Mouse (Mus musculus) small intestine, adult 2 months (tissue): ENCODE results near the gene Alk. TPM values are rescaled to one million over a fixed set of nuclear protein-coding genes. Genes with fewer than 3 reads are reported as not detected.
"Not testable (repeated sequence)": the region's sequence is repeated elsewhere in the genome, so short reads cannot be mapped to it uniquely, and the experiment has no call there.

Source experiments
- H3K27ac ChIP-seq: fragments of 200-500 bp; 2 replicates; pipeline ENCODE4 v1.5.1; 2012; ENCODE audit warnings: low read depth, low read length, control low read depth, inconsistent platforms; ENCODE audit not compliant: insufficient read depth
- H3K27me3 ChIP-seq: fragments of 200-500 bp; 2 replicates; pipeline ENCODE4 v1.6.1; 2012; ENCODE audit warnings: mild to moderate bottlenecking, moderate library complexity, low read length, inconsistent platforms; ENCODE audit not compliant: control insufficient read depth, insufficient read depth
- H3K36me3 ChIP-seq: fragments of 200-500 bp; 2 replicates; pipeline ENCODE4 v1.6.1; 2012; ENCODE audit warnings: mild to moderate bottlenecking, low read length, control low read depth, inconsistent platforms; ENCODE audit not compliant: control insufficient read depth, insufficient read depth
- H3K4me1 ChIP-seq: fragments of 200-500 bp; 2 replicates; pipeline ENCODE4 v1.6.1; 2012; ENCODE audit warnings: low read length, inconsistent platforms, mixed read lengths; ENCODE audit not compliant: control insufficient read depth, insufficient read depth, insufficient read length
- H3K4me3 ChIP-seq: fragments of 200-500 bp; 2 replicates; pipeline ENCODE4 v1.5.1; 2012; ENCODE audit warnings: low read depth, mild to moderate bottlenecking, control low read depth, inconsistent platforms, low read length, moderate library complexity
- CTCF ChIP-seq: fragments of 200-500 bp; IDR thresholded peaks from 2 replicates; pipeline ENCODE4 v1.5.1; 2012; ENCODE audit warnings: low read depth, mild to moderate bottlenecking, control low read depth, inconsistent platforms, low read length, moderate library complexity, mixed read lengths; ENCODE audit not compliant: insufficient replicate concordance, insufficient read length; ENCODE audit errors: extremely low read depth
- POLR2A ChIP-seq: fragments of 200-500 bp; IDR thresholded peaks from 2 replicates; pipeline ENCODE4 v1.6.1; 2012; ENCODE audit warnings: low read depth, mild to moderate bottlenecking, control low read depth, inconsistent platforms, low read length, moderate library complexity
- WGBS: fragments of 180-500 bp; shearing (Covaris S2); methylation state at CpG from one replicate; pipeline ENCODE4 v1.1.7; 2018; 5-methylcytosine and 5-hydroxymethylcytosine counted together
- polyA plus RNA-seq: library from polyadenylated mRNA; depleted of rRNA; stranded (reverse); fragments of >200 nt; gene quantifications from 2 replicates; pipeline ENCODE4 v1.2.3, GENCODE M21; 2012

Alk gene
- polyA plus RNA-seq, 1 experiment: 0.09 TPM

- H3K27me3 ChIP-seq: no peaks in the 10 kb centered on the region
- TF ChIP-seq CTCF (no peak), POLR2A (no peak)
- WGBS: 58% methylated on average over 6 of the region's 6 CpGs
Observed at GRCm38 (mm10) chr17:72510746-72511145, 93.7 kb downstream of the Alk start.

GRCm38 (mm10) chr17:72508678-72509394 lies 95.6 kb downstream of the Alk start:
- no peak overlapping the region for H3K4me3 ChIP-seq
- WGBS: 77% methylated on average over 7 of the region's 7 CpGs
- H3K4me1 ChIP-seq: no peaks in the 10 kb centered on the region
- no peaks in the 10 kb centered on the region for H3K27me3 ChIP-seq
- no peak overlapping the region for H3K27ac ChIP-seq
- H3K36me3 ChIP-seq: no peaks in the 10 kb centered on the region
- TF ChIP-seq CTCF: no peak
- TF ChIP-seq POLR2A: no peak

More at GRCm38 (mm10) chr17:72510746-72511145, 93.7 kb downstream of the Alk start:
- Histone ChIP-seq H3K4me3 (no peak overlapping the region), H3K36me3 (no peaks in the 10 kb centered on the region), H3K4me1 (no peaks in the 10 kb centered on the region), H3K27ac (no peak overlapping the region)

DNA sequence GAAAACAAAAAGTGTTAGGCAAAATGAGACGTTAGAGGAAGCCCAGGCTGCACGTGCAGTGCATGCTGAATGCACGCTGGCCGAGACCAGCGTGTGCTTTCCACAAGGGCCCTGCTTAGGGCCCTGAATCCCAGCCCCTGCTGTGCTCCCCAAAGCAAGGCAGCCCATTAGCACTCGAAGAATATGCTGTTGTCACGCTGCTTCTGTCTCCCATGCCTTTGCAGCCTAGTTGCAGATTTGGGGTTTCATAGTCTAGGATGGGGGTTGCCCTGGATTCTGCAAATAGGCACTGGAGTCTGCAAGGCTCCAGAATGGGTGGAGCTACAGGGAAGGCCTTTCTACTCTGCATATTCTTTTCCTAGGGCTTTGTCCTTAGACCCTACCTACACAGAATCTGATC lies 99.2 kb downstream of the Alk start:
- H3K36me3 ChIP-seq: no peaks in the 10 kb centered on the region
- WGBS: 69% methylated on average over 7 of the region's 7 CpGs
- H3K4me1 ChIP-seq: no peaks in the 10 kb centered on the region
- H3K4me3 ChIP-seq: no peak overlapping the region
- no peaks in the 10 kb centered on the region for H3K27me3 ChIP-seq
- TF ChIP-seq CTCF (no peak), POLR2A (no peak)
- H3K27ac ChIP-seq: no peak overlapping the region

- Histone ChIP-seq H3K4me3 (no peak overlapping the region), H3K27ac (no peak overlapping the region), H3K4me1 (no peaks in the 10 kb centered on the region), H3K27me3 (no peaks in the 10 kb centered on the region), H3K36me3 (no peaks in the 10 kb centered on the region)
- WGBS: 82% methylated on average over 6 of the region's 6 CpGs
- TF ChIP-seq POLR2A (no peak), CTCF (no peak)
Observed at GRCm38 (mm10) chr17:72504581-72504980, 99.8 kb downstream of the Alk start.

- no peak overlapping the region for H3K27ac ChIP-seq
- H3K27me3 ChIP-seq: no peaks in the 10 kb centered on the region
- no peaks in the 10 kb centered on the region for H3K36me3 ChIP-seq
- H3K4me1 ChIP-seq: no peaks in the 10 kb centered on the region
- no peak for TF ChIP-seq POLR2A
- TF ChIP-seq CTCF: no peak
- WGBS: 70% methylated on average over 5 of the region's 5 CpGs
- H3K4me3 ChIP-seq: no peak overlapping the region
Observed at GRCm38 (mm10) chr17:72495395-72495794, 109.0 kb downstream of the Alk start.

- H3K27ac ChIP-seq: no peak overlapping the region
- no peak for TF ChIP-seq CTCF
- no peak for TF ChIP-seq POLR2A
- H3K27me3 ChIP-seq: no peaks in the 10 kb centered on the region
- no peak overlapping the region for H3K4me3 ChIP-seq
- WGBS: 72% methylated on average over 4 of the region's 4 CpGs
- no peaks in the 10 kb centered on the region for H3K36me3 ChIP-seq
- H3K4me1 ChIP-seq: no peaks in the 10 kb centered on the region
Observed at GRCm38 (mm10) chr17:72485623-72486022, 118.8 kb downstream of the Alk start.

DNA sequence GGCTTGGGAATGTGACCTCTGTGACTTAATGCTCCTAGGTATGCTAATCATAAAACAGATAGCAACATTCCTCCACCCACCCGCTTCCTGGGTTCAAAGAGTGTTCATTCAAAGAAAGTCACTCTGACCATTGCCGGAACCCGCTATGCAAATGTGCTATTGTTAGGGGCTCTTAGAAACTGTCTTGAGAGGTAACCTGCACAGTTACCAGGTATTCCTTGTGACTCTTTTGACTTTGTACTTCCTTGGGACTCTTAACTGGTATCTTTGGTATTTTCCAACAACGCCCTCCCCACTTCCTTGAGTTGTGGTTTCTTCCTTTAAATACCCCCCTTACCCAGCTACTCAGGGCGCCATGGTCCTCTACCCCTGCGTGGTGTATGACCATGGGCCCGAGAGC lies 125.2 kb downstream of the Alk start:
- H3K36me3 ChIP-seq, H3K4me1 ChIP-seq, H3K27me3 ChIP-seq, H3K27ac ChIP-seq, H3K4me3 ChIP-seq: not testable (repeated sequence)
- 91% methylated on average over 7 of the region's 7 CpGs for WGBS

GRCm38 (mm10) chr17:72477889-72478405 lies 126.5 kb downstream of the Alk start:
- WGBS: 58% methylated on average over 5 of the region's 5 CpGs
- no peaks in the 10 kb centered on the region for H3K4me1 ChIP-seq
- no peaks in the 10 kb centered on the region for H3K27me3 ChIP-seq
- H3K36me3 ChIP-seq: no peaks in the 10 kb centered on the region
- no peak overlapping the region for H3K27ac ChIP-seq
- no peak for TF ChIP-seq POLR2A
- no peak for TF ChIP-seq CTCF
- H3K4me3 ChIP-seq: no peak overlapping the region
